Mouse (Mus musculus) MEL (cell line): Measurements from ENCODE around the gene Rxra. TPM values are rescaled to one million over a fixed set of nuclear protein-coding genes. Genes with fewer than 3 reads are reported as not detected.

Source experiments
- DNase-seq: peaks from one replicate; pipeline ENCODE4 v3.0.0; 2011; ENCODE audit warnings: low read depth, low spot score
- H3K27ac ChIP-seq: 2 replicates; pipeline ENCODE4 v1.5.1; 2012; ENCODE audit warnings: low read depth, mild to moderate bottlenecking, control low read depth, low read length, moderate library complexity; ENCODE audit not compliant: control insufficient read depth
- H3K27me3 ChIP-seq, 2 experiments: fragments of 150-350 bp in 1 of 2; sonication (generic) in 1 of 2; 2 replicates each; pipeline ENCODE4 v1.6.1; 2012; ENCODE audit warnings: low read length in 2 of 2, mild to moderate bottlenecking in 2 of 2, improper control_type of control experiment in 1 of 2, moderate library complexity in 1 of 2; ENCODE audit not compliant: insufficient read depth in 2 of 2, control insufficient read depth in 1 of 2
- H3K36me3 ChIP-seq, 2 experiments: 2 replicates each; pipeline ENCODE4 v1.6.1; 2012 to 2014; ENCODE audit warnings: low read length in 2 of 2, improper control_type of control experiment in 1 of 2, inconsistent platforms in 1 of 2, mild to moderate bottlenecking in 1 of 2; ENCODE audit not compliant: insufficient read depth in 2 of 2, control insufficient read depth in 1 of 2
- H3K4me1 ChIP-seq, 2 experiments: fragments of 150-350 bp in 1 of 2; sonication (generic) in 1 of 2; 2 replicates each; pipeline ENCODE4 v1.6.1; 2012; ENCODE audit warnings: low read length in 2 of 2, improper control_type of control experiment in 1 of 2, mild to moderate bottlenecking in 1 of 2; ENCODE audit not compliant: insufficient read depth in 2 of 2, control insufficient read depth in 1 of 2
- H3K4me3 ChIP-seq, 2 experiments: fragments of 150-350 bp in 1 of 2; sonication (generic) in 1 of 2; 2 replicates each; pipeline ENCODE4 v1.5.1; 2012; ENCODE audit warnings: low read depth in 2 of 2, low read length in 2 of 2, mild to moderate bottlenecking in 2 of 2, moderate library complexity in 2 of 2, control low read depth in 1 of 2, improper control_type of control experiment in 1 of 2; ENCODE audit not compliant: control insufficient read depth in 1 of 2, insufficient read depth in 1 of 2
- H3K79me2 ChIP-seq: 2 replicates; pipeline ENCODE4 v1.6.1; 2012; ENCODE audit warnings: mild to moderate bottlenecking, low read length, moderate library complexity; ENCODE audit not compliant: control insufficient read depth, poor library complexity, insufficient read depth
- H3K9ac ChIP-seq: 2 replicates; pipeline ENCODE4 v1.6.1; 2012; ENCODE audit warnings: low read depth, mild to moderate bottlenecking, control low read depth, low read length, moderate library complexity; ENCODE audit not compliant: control insufficient read depth, poor library complexity, severe bottlenecking
- H3K9me3 ChIP-seq: fragments of 150-350 bp; sonication (generic); replicated peaks from 2 replicates; pipeline ENCODE4 v1.6.1; 2012; ENCODE audit warnings: mild to moderate bottlenecking, low read length, improper control_type of control experiment, moderate library complexity; ENCODE audit not compliant: insufficient read depth
- CHD1 ChIP-seq: IDR thresholded peaks from 2 replicates; pipeline ENCODE4 v1.6.1; 2012; ENCODE audit warnings: low read depth, mild to moderate bottlenecking, inconsistent platforms, low read length, improper control_type of control experiment
- E2F4 ChIP-seq: IDR thresholded peaks from 2 replicates; pipeline ENCODE4 v1.6.1; 2011; ENCODE audit warnings: low read depth, low read length, improper control_type of control experiment, borderline replicate concordance
- ETS1 ChIP-seq: IDR thresholded peaks from 2 replicates; pipeline ENCODE4 v1.6.1; 2012; ENCODE audit warnings: low read depth, mild to moderate bottlenecking, inconsistent platforms, low read length, improper control_type of control experiment, moderate library complexity
- GATA1 ChIP-seq: IDR thresholded peaks from 2 replicates; pipeline ENCODE4 v1.6.1; 2011; ENCODE audit warnings: low read depth, low read length, improper control_type of control experiment
- HCFC1 ChIP-seq: IDR thresholded peaks from 2 replicates; pipeline ENCODE4 v1.6.1; 2012; ENCODE audit warnings: low read depth, mild to moderate bottlenecking, inconsistent platforms, low read length, improper control_type of control experiment, moderate library complexity
- JUND ChIP-seq: IDR thresholded peaks from 2 replicates; pipeline ENCODE4 v1.6.1; 2011; ENCODE audit warnings: low read depth, mild to moderate bottlenecking, improper control_type of control experiment, low read length
- MAFK ChIP-seq: IDR thresholded peaks from 2 replicates; pipeline ENCODE4 v1.6.1; 2011; ENCODE audit warnings: low read depth, mild to moderate bottlenecking, low read length, improper control_type of control experiment, borderline replicate concordance
- MAZ ChIP-seq: IDR thresholded peaks from 2 replicates; pipeline ENCODE4 v1.6.1; 2012; ENCODE audit warnings: low read depth, mild to moderate bottlenecking, inconsistent platforms, low read length, improper control_type of control experiment
- MEF2A ChIP-seq: IDR thresholded peaks from 2 replicates; pipeline ENCODE4 v1.6.1; 2014; ENCODE audit warnings: low read depth, mild to moderate bottlenecking, inconsistent platforms, low read length, improper control_type of control experiment; ENCODE audit not compliant: poor library complexity, insufficient replicate concordance, severe bottlenecking; ENCODE audit errors: extremely low read depth
- MYB ChIP-seq: IDR thresholded peaks from 2 replicates; pipeline ENCODE4 v1.6.1; 2011; ENCODE audit warnings: mild to moderate bottlenecking, low read depth, low read length, improper control_type of control experiment
- MYC ChIP-seq: IDR thresholded peaks from 2 replicates; pipeline ENCODE4 v1.6.1; 2011; ENCODE audit warnings: low read depth, mild to moderate bottlenecking, low read length, improper control_type of control experiment, moderate library complexity
- NELFE ChIP-seq: IDR thresholded peaks from 2 replicates; pipeline ENCODE4 v1.6.1; 2011; ENCODE audit warnings: low read depth, low read length, improper control_type of control experiment
- POLR2A ChIP-seq, 2 experiments: IDR thresholded peaks; 2 replicates each; pipeline ENCODE4 v1.6.1; 2011 to 2012; ENCODE audit warnings: low read length in 2 of 2, mild to moderate bottlenecking in 2 of 2, control low read depth in 1 of 2, improper control_type of control experiment in 1 of 2, low read depth in 1 of 2, moderate library complexity in 1 of 2; ENCODE audit not compliant: control insufficient read depth in 1 of 2, insufficient read depth in 1 of 2, poor library complexity in 1 of 2
- RAD21 ChIP-seq: IDR thresholded peaks from 2 replicates; pipeline ENCODE4 v1.6.1; 2011; ENCODE audit warnings: mild to moderate bottlenecking, low read depth, low read length, improper control_type of control experiment
- USF1 ChIP-seq: IDR thresholded peaks from 2 replicates; pipeline ENCODE4 v1.6.1; 2014; ENCODE audit warnings: low read depth, mild to moderate bottlenecking, inconsistent platforms, low read length, improper control_type of control experiment, moderate library complexity
- ZC3H11A ChIP-seq: IDR thresholded peaks from 2 replicates; pipeline ENCODE4 v1.6.1; 2012; ENCODE audit warnings: low read depth, mild to moderate bottlenecking, inconsistent platforms, low read length, improper control_type of control experiment
- ZNF384 ChIP-seq: IDR thresholded peaks from 2 replicates; pipeline ENCODE4 v1.6.1; 2012; ENCODE audit warnings: low read depth, mild to moderate bottlenecking, inconsistent platforms, low read length, improper control_type of control experiment
- polyA plus RNA-seq, 2 experiments: library from polyadenylated mRNA; stranded (reverse) in 1 of 2; unstranded in 1 of 2; fragments of >175 nt in 1 of 2; fragments of >200 nt in 1 of 2; gene quantifications; 2 replicates each; pipeline versions ENCODE4 v1.2.1 to v1.2.4; 2012; ENCODE audit warnings: low replicate concordance in 2 of 2, low read depth in 1 of 2; ENCODE audit not compliant: insufficient read length in 2 of 2, insufficient read depth in 1 of 2, missing spikeins in 1 of 2
- total RNA-seq: library from RNA; depleted of rRNA; stranded (reverse); fragments of 300-350 nt; gene quantifications from 2 replicates; pipeline ENCODE4 v1.2.3, GENCODE M21; 2012

Gene Rxra
- total and polyA plus RNA-seq, 3 experiments = 11.7 to 19.6 TPM; not detected in 1

DNA sequence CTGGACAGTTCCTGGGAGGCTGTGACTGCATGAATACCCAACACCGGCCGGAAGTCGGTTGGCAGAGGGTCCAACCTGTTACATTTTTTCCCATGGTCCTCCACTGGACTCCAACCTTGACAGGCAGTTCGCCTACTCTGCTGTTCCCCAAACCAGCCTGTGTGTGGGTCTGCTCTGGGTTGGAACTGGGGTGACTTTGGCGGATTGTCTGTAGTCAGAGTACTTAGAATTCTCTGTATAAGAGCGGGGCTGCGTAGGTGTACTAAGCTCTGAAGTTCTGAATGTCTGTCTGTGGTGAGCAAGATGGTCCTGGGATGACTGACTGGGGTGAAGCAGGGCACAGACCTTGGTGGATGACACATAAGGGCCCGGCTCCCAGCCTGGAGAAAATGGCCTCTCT lies 109.1 kb downstream of the Rxra start:
- H3K27me3 ChIP-seq = peaks cover 0 to 3% of the 10 kb centered on the region in 2 experiments
- no peaks in the 10 kb centered on the region for H3K79me2 ChIP-seq
- no peak overlapping the region for H3K27ac ChIP-seq
- no peak overlapping the region for H3K4me3 ChIP-seq
- no peak overlapping the region for H3K9ac ChIP-seq
- DNase-seq = no peak
- H3K4me1 ChIP-seq = no peaks in the 10 kb centered on the region
- no peaks in the 10 kb centered on the region for H3K9me3 ChIP-seq
- no peaks in the 10 kb centered on the region for H3K36me3 ChIP-seq
- TF ChIP-seq POLR2A (IDR thresholded peaks at IDR 0.05; ENCODE audit: control insufficient read depth in 1 of 2, insufficient read depth in 1 of 2, low read depth in 1 of 2, low read length in 2 of 2, poor library complexity in 1 of 2) (no peak), E2F4 (no peak), ETS1 (no peak), NELFE (no peak), USF1 (no peak), CHD1 (no peak)

GRCm38 (mm10) chr2:27785973-27786417 lies 109.8 kb downstream of the Rxra start:
- no peaks in the 10 kb centered on the region for H3K79me2 ChIP-seq
- no peaks in the 10 kb centered on the region for H3K36me3 ChIP-seq
- no peak overlapping the region for H3K9ac ChIP-seq
- no peak overlapping the region for H3K27ac ChIP-seq
- H3K4me3 ChIP-seq = no peak overlapping the region
- H3K4me1 ChIP-seq = no peaks in the 10 kb centered on the region
- DNase-seq = no peak
- TF ChIP-seq JUND = no peak
- no peak for TF ChIP-seq MAFK
- TF ChIP-seq MYC = no peak
- no peak for TF ChIP-seq MAZ
- TF ChIP-seq ZNF384 = no peak
- no peaks in the 10 kb centered on the region for H3K9me3 ChIP-seq
- peaks cover 0 to 3% of the 10 kb centered on the region in 2 experiments for H3K27me3 ChIP-seq

GRCm38 (mm10) chr2:27791571-27791970 lies 115.3 kb downstream of the Rxra start:
- no peaks in the 10 kb centered on the region for H3K4me1 ChIP-seq
- no peaks in the 10 kb centered on the region for H3K79me2 ChIP-seq
- H3K9ac ChIP-seq = no peak overlapping the region
- no peaks in the 10 kb centered on the region for H3K9me3 ChIP-seq
- no peak for TF ChIP-seq MEF2A
- TF ChIP-seq ETS1 = no peak
- TF ChIP-seq MYB = no peak
- TF ChIP-seq MYC = no peak
- no peak for TF ChIP-seq GATA1
- TF ChIP-seq RAD21 = no peak
- no peak for TF ChIP-seq ZC3H11A
- TF ChIP-seq USF1 = no peak
- no peak for TF ChIP-seq HCFC1
- H3K36me3 ChIP-seq = no peaks in the 10 kb centered on the region
- no peak for DNase-seq
- peaks cover 0 to 4% of the 10 kb centered on the region in 2 experiments; a peak in 3 of 4 replicates for H3K27me3 ChIP-seq
- H3K27ac ChIP-seq = no peak overlapping the region
- H3K4me3 ChIP-seq = no peak overlapping the region
